In the genomic region with DNA sequence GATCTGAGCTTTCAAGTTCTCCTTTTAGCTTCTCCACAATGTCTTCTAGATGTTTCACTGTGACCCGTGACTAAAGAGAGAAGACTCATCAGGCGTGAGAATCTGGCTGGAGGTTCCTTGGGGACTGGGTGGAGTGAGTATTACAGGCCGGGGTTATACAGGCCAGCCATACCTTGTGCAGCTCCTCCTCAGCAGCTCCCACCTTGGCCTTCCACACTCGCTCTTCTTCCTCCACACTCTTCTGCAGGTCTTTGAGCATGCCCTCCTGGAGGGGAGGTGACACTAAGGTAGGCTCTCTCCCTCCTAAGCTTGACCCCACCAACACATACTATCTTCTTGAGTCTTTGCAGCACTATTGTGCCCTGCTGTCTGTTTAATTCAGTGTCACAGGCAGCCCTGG, we compare ENCODE assay signal across 23 mouse cellular contexts.
"Had no signal": no experiment of that assay in that cellular context is flagged by ENCODE, and none has a peak within 500 bp of the region (broad histone marks: within the 10 kb centered on the region; RNA-seq: fewer than 3 reads in every experiment).

No protein-coding gene starts in this region.

- H3K27me3 ChIP-seq: heart, embryonic 13.5 days; heart, embryonic 15.5 days; hindbrain, embryonic 13.5 days; hindbrain, embryonic 15.5 days; limb, embryonic 12.5 days; liver, embryonic 13.5 days had no signal

- DNase-seq: gastrocnemius, postnatal 14 days; heart, postnatal 4 days; kidney, adult 18-20 months; kidney, adult 8-10 months; kidney, postnatal 10 days; kidney, postnatal 25 days; kidney, postnatal 4 days; liver; liver, embryonic 13.5 days had no signal

- H3K4me3 ChIP-seq: heart, adult 2 months; heart, embryonic 13.5 days; heart, embryonic 15.5 days; hindbrain, embryonic 10.5 days; hindbrain, embryonic 13.5 days; hindbrain, embryonic 15.5 days; layer of hippocampus, adult 2 months; left cerebral cortex, adult 2 months; limb, embryonic 10.5 days; limb, embryonic 12.5 days; liver, embryonic 13.5 days had no signal

- H3K4me1 ChIP-seq: hindbrain, embryonic 10.5 days; hindbrain, embryonic 13.5 days; hindbrain, embryonic 15.5 days; limb, embryonic 10.5 days; limb, embryonic 12.5 days had no signal

- H3K27ac ChIP-seq: heart, adult 2 months; heart, embryonic 13.5 days; heart, embryonic 15.5 days; hindbrain, embryonic 10.5 days; hindbrain, embryonic 13.5 days; hindbrain, embryonic 15.5 days; hindbrain, postnatal 0 days; layer of hippocampus, adult 2 months; left cerebral cortex, adult 2 months; limb, embryonic 10.5 days; limb, embryonic 12.5 days; liver, embryonic 13.5 days had no signal

- ATAC-seq: hindbrain, postnatal 0 days; intestine, embryonic 16.5 days had no signal

- H3K9me3 ChIP-seq: heart, embryonic 13.5 days; heart, embryonic 15.5 days; hindbrain, embryonic 10.5 days; hindbrain, embryonic 13.5 days; hindbrain, embryonic 15.5 days; limb, embryonic 10.5 days; limb, embryonic 12.5 days; liver, embryonic 13.5 days had no signal

- H3K9ac ChIP-seq: heart, embryonic 13.5 days; heart, embryonic 15.5 days; hindbrain, embryonic 13.5 days; hindbrain, embryonic 15.5 days; limb, embryonic 12.5 days; liver, embryonic 13.5 days had no signal

- H3K4me2 ChIP-seq: heart, embryonic 11.5 days; heart, embryonic 13.5 days; heart, embryonic 15.5 days; hindbrain, embryonic 13.5 days; hindbrain, embryonic 15.5 days; limb, embryonic 12.5 days; liver, embryonic 11.5 days; liver, embryonic 13.5 days had no signal
